Comparison of ENCODE assay signal across 33 mouse cellular contexts in the genomic region with DNA sequence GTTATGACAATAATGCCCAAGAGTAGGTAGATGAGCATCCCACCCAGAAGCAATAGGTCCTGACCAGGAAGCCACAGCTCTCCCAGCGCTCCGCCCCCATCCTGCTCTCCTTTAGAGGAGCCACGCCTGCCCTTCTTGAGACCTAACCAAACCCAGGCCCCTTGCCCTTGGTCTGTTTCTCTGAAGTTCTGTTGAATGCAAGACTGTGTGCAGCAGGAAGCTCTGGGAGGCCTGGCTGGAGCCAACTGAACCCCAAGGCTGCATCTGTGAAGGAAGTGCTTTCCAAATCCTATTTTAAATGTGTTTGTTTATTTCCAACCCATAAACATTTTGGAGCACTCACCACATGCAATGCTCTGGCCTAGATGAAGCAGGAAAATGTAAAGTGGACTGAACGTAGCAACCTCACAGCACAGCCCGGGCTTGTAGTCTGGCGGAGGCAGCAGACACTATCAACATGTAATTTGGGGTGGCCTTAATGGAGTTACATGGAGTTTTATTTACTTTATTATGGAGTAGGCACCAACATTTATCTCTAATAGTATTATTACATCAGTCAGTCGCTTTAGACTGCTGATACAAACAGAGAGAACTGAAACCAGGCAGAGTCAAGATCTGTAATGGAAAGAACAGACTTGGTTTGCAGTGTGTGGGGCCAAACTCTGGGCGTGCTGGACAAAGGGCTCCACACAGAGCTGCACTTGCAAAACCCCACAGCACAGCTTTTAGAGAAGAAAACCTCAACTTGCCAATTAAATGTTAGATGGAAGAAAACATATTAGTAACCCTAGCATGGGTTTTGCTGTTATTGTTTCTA. TPM values are rescaled to one million over a fixed set of nuclear protein-coding genes. Genes with fewer than 3 reads are reported as not detected.
DNase-seq lines count a peak whose midpoint lies in the region; ATAC-seq and TF ChIP-seq lines count a peak whose summit lies in the region.
"Had no signal": no experiment of that assay in that cellular context is flagged by ENCODE, and none has a peak within 500 bp of the region (broad histone marks: within the 10 kb centered on the region; RNA-seq: fewer than 3 reads in every experiment).

No protein-coding gene starts in this region.

- WGBS in intestine, embryonic 15.5 days, result 56% methylated on average over 8 of the region's 8 CpGs
- 70% methylated on average over 8 of the region's 8 CpGs for WGBS in intestine, postnatal 0 days
- WGBS in lung, embryonic 16.5 days, result 59% methylated on average over 8 of the region's 8 CpGs
- 76% methylated on average over 8 of the region's 8 CpGs for WGBS in embryonic facial prominence, embryonic 14.5 days
- 61% methylated on average over 8 of the region's 8 CpGs for WGBS in stomach, embryonic 15.5 days

- no peak overlapping the region for H3K9ac ChIP-seq in intestine, embryonic 15.5 days
- no peak overlapping the region for H3K9ac ChIP-seq in intestine, postnatal 0 days (ENCODE audit: low read depth, low read length)
- H3K9ac ChIP-seq in lung, embryonic 16.5 days (ENCODE audit: low read length), result no peak overlapping the region
- no peak overlapping the region for H3K9ac ChIP-seq in embryonic facial prominence, embryonic 14.5 days (ENCODE audit: low read depth, low read length)
- no peak overlapping the region for H3K9ac ChIP-seq in stomach, embryonic 15.5 days
- H3K9ac ChIP-seq: heart, embryonic 13.5 days; limb, embryonic 15.5 days; neural tube, embryonic 15.5 days had no signal

- H3K4me2 ChIP-seq in intestine, embryonic 15.5 days (replicated peaks), result no peak overlapping the region
- H3K4me2 ChIP-seq in intestine, postnatal 0 days (replicated peaks; ENCODE audit: low read depth), result no peak overlapping the region
- no peak overlapping the region for H3K4me2 ChIP-seq in lung, embryonic 16.5 days (ENCODE audit: low read depth, low read length)
- no peak overlapping the region for H3K4me2 ChIP-seq in embryonic facial prominence, embryonic 14.5 days (ENCODE audit: low read depth, low read length)
- H3K4me2 ChIP-seq in stomach, embryonic 15.5 days, result no peak overlapping the region
- H3K4me2 ChIP-seq: heart, embryonic 13.5 days; limb, embryonic 15.5 days; neural tube, embryonic 15.5 days had no signal

- no peaks in the 10 kb centered on the region for H3K36me3 ChIP-seq in intestine, embryonic 15.5 days
- H3K36me3 ChIP-seq in intestine, postnatal 0 days (ENCODE audit: control insufficient read depth, insufficient read depth), result no peaks in the 10 kb centered on the region
- no peaks in the 10 kb centered on the region for H3K36me3 ChIP-seq in lung, embryonic 16.5 days (ENCODE audit: control insufficient read depth, insufficient read depth, low read length)
- H3K36me3 ChIP-seq in embryonic facial prominence, embryonic 14.5 days (ENCODE audit: control insufficient read depth, insufficient read depth, low read length), result no peaks in the 10 kb centered on the region
- H3K36me3 ChIP-seq in stomach, embryonic 15.5 days, result no peaks in the 10 kb centered on the region
- H3K36me3 ChIP-seq: heart, embryonic 13.5 days; limb, embryonic 15.5 days; neural tube, embryonic 15.5 days had no signal

- H3K27me3 ChIP-seq in intestine, embryonic 15.5 days (replicated peaks), result no peaks in the 10 kb centered on the region
- no peaks in the 10 kb centered on the region for H3K27me3 ChIP-seq in intestine, postnatal 0 days (replicated peaks; ENCODE audit: control insufficient read depth, insufficient read depth, low read length)
- no peaks in the 10 kb centered on the region for H3K27me3 ChIP-seq in lung, embryonic 16.5 days (ENCODE audit: control insufficient read depth, insufficient read depth, low read depth, low read length)
- no peaks in the 10 kb centered on the region for H3K27me3 ChIP-seq in embryonic facial prominence, embryonic 14.5 days (replicated peaks; ENCODE audit: control insufficient read depth, insufficient read depth, low read length)
- no peaks in the 10 kb centered on the region for H3K27me3 ChIP-seq in stomach, embryonic 15.5 days (replicated peaks)
- H3K27me3 ChIP-seq: heart, embryonic 13.5 days; limb, embryonic 15.5 days; neural tube, embryonic 15.5 days had no signal

- 0 out of 2 replicates have a peak overlapping the region, but pooled peaks have one; percentile 13 for H3K27ac ChIP-seq in intestine, embryonic 15.5 days
- no peak overlapping the region for H3K27ac ChIP-seq in intestine, postnatal 0 days (ENCODE audit: low read depth, low read length)
- H3K27ac ChIP-seq in lung, embryonic 16.5 days (ENCODE audit: low read length), result peak overlapping the region; percentile 61
- peak overlapping the region; percentile 48; the same call in 1 of the 2 replicates for H3K27ac ChIP-seq in embryonic facial prominence, embryonic 14.5 days (replicated peaks; ENCODE audit: low read depth, low read length)
- H3K27ac ChIP-seq in stomach, embryonic 15.5 days, result peak overlapping the region; percentile 48; the same call in 1 of the 2 replicates
- H3K27ac ChIP-seq: heart, embryonic 13.5 days; hindbrain, postnatal 0 days; limb, embryonic 15.5 days; macrophage; neural tube, embryonic 15.5 days had no signal

- peak; percentile 71 for ATAC-seq in intestine, embryonic 15.5 days
- ATAC-seq in intestine, postnatal 0 days, result no peak
- ATAC-seq in lung, embryonic 16.5 days (ENCODE audit: low read depth), result peak; percentile 91
- no peak for ATAC-seq in embryonic facial prominence, embryonic 14.5 days (ENCODE audit: low read depth)
- peak; percentile 43; the same call in 1 of the 2 replicates for ATAC-seq in stomach, embryonic 15.5 days (ENCODE audit: insufficient read depth, low FRiP score, low read depth)
- ATAC-seq: CD4-positive, CD25-positive, alpha-beta regulatory T cell, adult 4 months; forebrain, embryonic 14.5 days; hindbrain, postnatal 0 days had no signal

- TF ChIP-seq CTCF in intestine, postnatal 0 days (IDR thresholded peaks at IDR 0.05; ENCODE audit: low read depth), result no peak

- no peak overlapping the region for H3K4me3 ChIP-seq in intestine, embryonic 15.5 days (replicated peaks)
- H3K4me3 ChIP-seq in intestine, postnatal 0 days (ENCODE audit: low read depth, low read length), result no peak overlapping the region
- no peak overlapping the region for H3K4me3 ChIP-seq in lung, embryonic 16.5 days (ENCODE audit: low read length)
- H3K4me3 ChIP-seq in embryonic facial prominence, embryonic 14.5 days (ENCODE audit: low read depth, low read length), result no peak overlapping the region
- H3K4me3 ChIP-seq in stomach, embryonic 15.5 days (replicated peaks), result no peak overlapping the region
- H3K4me3 ChIP-seq: heart, embryonic 13.5 days; limb, embryonic 15.5 days; neural tube, embryonic 15.5 days had no signal

- H3K4me1 ChIP-seq in intestine, embryonic 15.5 days (replicated peaks), result no peaks in the 10 kb centered on the region
- no peaks in the 10 kb centered on the region for H3K4me1 ChIP-seq in intestine, postnatal 0 days (replicated peaks; ENCODE audit: control insufficient read depth, insufficient read depth, low read length)
- no peaks in the 10 kb centered on the region; the same call in 1 of the 2 replicates for H3K4me1 ChIP-seq in lung, embryonic 16.5 days (replicated peaks; ENCODE audit: control insufficient read depth, insufficient read depth, low read length)
- 0 out of 2 replicates have a peak, but pooled peaks cover 3% of the 10 kb centered on the region for H3K4me1 ChIP-seq in embryonic facial prominence, embryonic 14.5 days (ENCODE audit: control insufficient read depth, insufficient read depth, low read length)
- no peaks in the 10 kb centered on the region for H3K4me1 ChIP-seq in stomach, embryonic 15.5 days
- H3K4me1 ChIP-seq: heart, embryonic 13.5 days; limb, embryonic 15.5 days; neural tube, embryonic 15.5 days had no signal

- H3K9me3 ChIP-seq in intestine, embryonic 15.5 days, result no peaks in the 10 kb centered on the region
- H3K9me3 ChIP-seq in intestine, postnatal 0 days (ENCODE audit: control insufficient read depth), result no peaks in the 10 kb centered on the region
- H3K9me3 ChIP-seq in lung, embryonic 16.5 days (ENCODE audit: control insufficient read depth, low read length), result no peaks in the 10 kb centered on the region
- no peaks in the 10 kb centered on the region for H3K9me3 ChIP-seq in embryonic facial prominence, embryonic 14.5 days (ENCODE audit: control insufficient read depth, low read length)
- no peaks in the 10 kb centered on the region for H3K9me3 ChIP-seq in stomach, embryonic 15.5 days
- H3K9me3 ChIP-seq: heart, embryonic 13.5 days; limb, embryonic 15.5 days; neural tube, embryonic 15.5 days had no signal

- no peak for DNase-seq in lung, postnatal 36 days
- peak; percentile 11 for DNase-seq in embryonic facial prominence, embryonic 14.5 days (ENCODE audit: low spot score)
- no peak for DNase-seq in heart, adult 9 months (ENCODE audit: low spot score in 2 of 2)
- DNase-seq in adrenal gland, adult 2 months, result no peak
- DNase-seq: cerebellum, adult 11 months; cerebellum, adult 9-11 months; gastrocnemius, postnatal 10 days; heart, adult 11 months; heart, postnatal 14 days; kidney, adult 18-20 months; kidney, postnatal 4 days; spleen, adult 18-20 months; thymus, adult 18-20 months; thymus, postnatal 4 days had no signal

RNA-seq across cellular contexts. Expression of a gene that starts 45.6 kb away (rescaled TPM):
- 0.23 and 0.24 TPM in 2 replicates for polyA plus RNA-seq in intestine, embryonic 15.5 days (2015; fragmentation: Nextera tagmentation; extraction: Ambion mirVana)
- polyA plus RNA-seq in intestine, postnatal 0 days (2015; fragmentation: Nextera tagmentation; extraction: Ambion mirVana), result not detected in 2 replicates
- polyA plus RNA-seq in lung, embryonic 16.5 days (2015; fragmentation: Nextera tagmentation; extraction: Ambion mirVana), result 0.49 TPM in 1 of 2 replicates, not detected in the other
- polyA plus RNA-seq in embryonic facial prominence, embryonic 14.5 days (2014; fragmentation: Nextera tagmentation; extraction: Ambion mirVana), result not detected in 2 replicates
- polyA plus RNA-seq in stomach, embryonic 15.5 days (2015; fragmentation: Nextera tagmentation; extraction: Ambion mirVana), result 0.24 TPM in 1 of 2 replicates, not detected in the other
- total RNA-seq in adrenal gland, adult 2 months (2021), result not detected
- polyA plus RNA-seq in adrenal gland, adult 2 months (2012; rRNA removed), result not detected in 2 replicates
- total RNA-seq: adrenal gland, adult 18-20 months; ES-E14; gastrocnemius, postnatal 10 days; heart, postnatal 14 days; hindbrain, postnatal 0 days; left cerebral cortex, postnatal 14 days; midbrain, postnatal 0 days had no signal
- polyA plus RNA-seq: CD4-positive, CD25-positive, alpha-beta regulatory T cell, adult 4 months; cortical plate, adult 2 months; embryonic facial prominence, embryonic 11.5 days; forebrain, embryonic 14.5 days; frontal cortex, adult 2 months; heart, embryonic 13.5 days; hindbrain, embryonic 11.5 days; hindbrain, postnatal 0 days; macrophage; midbrain, postnatal 0 days; neural tube, embryonic 15.5 days had no signal

RNA-seq across cellular contexts. Expression of a gene that starts 56.8 kb away (rescaled TPM):
- 65.6 and 74.4 TPM in 2 replicates for polyA plus RNA-seq in intestine, embryonic 15.5 days (2015; fragmentation: Nextera tagmentation; extraction: Ambion mirVana)
- 20.2 and 23.9 TPM in 2 replicates for polyA plus RNA-seq in intestine, postnatal 0 days (2015; fragmentation: Nextera tagmentation; extraction: Ambion mirVana)
- polyA plus RNA-seq in lung, embryonic 16.5 days (2015; fragmentation: Nextera tagmentation; extraction: Ambion mirVana), result 78.9 and 79.0 TPM in 2 replicates
- polyA plus RNA-seq in embryonic facial prominence, embryonic 14.5 days (2014; fragmentation: Nextera tagmentation; extraction: Ambion mirVana), result 12.3 and 16.4 TPM in 2 replicates
- 58.1 and 60.5 TPM in 2 replicates for polyA plus RNA-seq in stomach, embryonic 15.5 days (2015; fragmentation: Nextera tagmentation; extraction: Ambion mirVana)
- 10 to 100 TPM; 12.3 to 15.5 TPM for total RNA-seq in adrenal gland, adult 2 months (2021)
- 22.0 and 23.5 TPM in 2 replicates for polyA plus RNA-seq in adrenal gland, adult 2 months (2012; rRNA removed)
- polyA plus RNA-seq: CD4-positive, CD25-positive, alpha-beta regulatory T cell, adult 4 months; macrophage had no signal

Comparison
In these comparisons a context has a peak if more than half of its experiments do, and no peak if none do; other contexts are left out.
1. ATAC-seq: peak in intestine, embryonic 15.5 days (single experiment), lung, embryonic 16.5 days (single experiment) and stomach, embryonic 15.5 days (single experiment); none in intestine, postnatal 0 days (single experiment) and embryonic facial prominence, embryonic 14.5 days (single experiment).